Mouse (Mus musculus) liver, adult 2 months (tissue): ENCODE measurements at regions not wholly inside any gene's neighbourhood (a gene's known extent, or its start where the extent isn't known, plus 50 kb on each side); places are given as distances from the start of the nearest gene placed in this dataset.

Source experiments
- CTCF ChIP-seq: fragments of 200-500 bp; IDR thresholded peaks from 2 replicates; pipeline ENCODE4 v1.5.1; 2011; ENCODE audit warnings: low read depth, low read length, control low read depth
- POLR2A ChIP-seq: fragments of 200-500 bp; IDR thresholded peaks from 2 replicates; pipeline ENCODE4 v1.6.1; 2011; ENCODE audit warnings: low read length, control low read depth; ENCODE audit not compliant: insufficient read depth; ENCODE audit errors: extremely low read depth

- TF ChIP-seq CTCF: no peak
- no peak for TF ChIP-seq POLR2A
Observed at GRCm38 (mm10) chr15:17730651-17731050, 1002.1 kb downstream of the Cdh9 start.
